Mouse (Mus musculus): ENCODE measurements at regions not wholly inside any gene's neighbourhood (a gene's known extent, or its start where the extent isn't known, plus 50 kb on each side); places are given as distances from the start of the nearest gene placed in this dataset.

DNA sequence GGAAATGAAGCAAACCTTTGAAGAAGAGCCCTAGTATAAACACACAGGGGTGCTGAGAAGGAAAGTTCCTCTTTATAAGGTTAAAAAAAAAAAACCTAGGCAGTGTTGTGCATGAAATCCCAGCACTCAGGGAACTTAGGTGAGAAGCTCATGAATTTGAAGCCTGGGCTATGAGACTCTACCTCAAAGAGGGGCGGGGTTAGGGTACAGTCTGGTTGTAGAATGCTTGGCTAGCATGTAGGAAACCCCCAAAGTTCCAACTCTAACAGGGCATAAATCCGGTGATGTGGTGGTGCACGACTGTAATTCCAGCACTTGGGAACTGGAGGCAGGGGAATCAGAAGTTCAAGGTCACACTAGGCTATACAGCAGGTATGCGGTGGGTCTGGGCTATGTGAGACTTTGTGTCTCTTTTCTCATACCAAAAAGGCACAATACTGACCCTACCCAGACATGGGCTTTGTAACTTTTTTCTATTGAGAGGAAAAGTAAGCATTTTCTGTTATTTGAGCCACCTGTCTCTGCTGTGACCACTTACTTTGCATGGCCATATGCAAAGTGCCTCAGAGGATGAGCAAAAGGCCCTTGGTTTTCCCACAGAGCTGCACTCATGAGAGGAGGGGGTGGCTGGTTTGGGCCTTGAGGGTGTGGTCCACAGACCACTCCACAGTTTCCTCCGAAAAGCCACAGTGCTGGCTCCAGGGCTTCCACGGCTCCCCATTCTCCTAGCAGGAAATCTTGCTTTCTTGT lies 413.9 kb downstream of the Nucb2 start:
- Histone ChIP-seq H3K4me1 (no peaks in the 10 kb centered on the region), H3K36me3 (no peaks in the 10 kb centered on the region), H3K4me3 (no peak overlapping the region), H3K27me3 (replicated peaks) (no peaks in the 10 kb centered on the region), H3K27ac (no peak overlapping the region), H3K4me2 (replicated peaks) (no peak overlapping the region), H3K9me3 (no peaks in the 10 kb centered on the region), H3K9ac (no peak overlapping the region)
- 90% methylated on average over 6 of the region's 6 CpGs for WGBS
- no peak for ATAC-seq (ENCODE audit: low FRiP score, low read depth)

DNA sequence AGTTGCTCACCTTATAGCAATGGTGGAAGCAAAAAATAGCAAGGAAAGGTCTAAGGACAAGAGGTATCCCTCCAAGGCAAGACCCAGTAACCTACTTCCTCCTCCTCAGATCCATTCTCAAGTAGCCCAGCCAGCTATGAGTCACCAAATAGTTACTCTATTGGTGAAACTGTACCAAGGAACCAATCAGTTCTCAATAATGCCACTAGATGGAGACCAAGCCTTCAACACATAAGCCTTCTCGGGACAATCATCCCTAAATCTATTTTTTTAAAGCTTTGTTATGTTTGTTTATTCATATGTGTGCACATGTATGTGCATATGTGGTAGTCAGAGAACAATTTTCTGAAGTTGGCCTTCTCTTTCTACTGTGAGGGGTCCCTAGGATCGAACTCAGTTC lies 434.3 kb upstream of the Xylt1 start:
- Histone ChIP-seq H3K27ac (no peak overlapping the region), H3K4me3 (no peak overlapping the region), H3K4me2 (replicated peaks) (no peak overlapping the region), H3K4me1 (no peaks in the 10 kb centered on the region), H3K9ac (no peak overlapping the region), H3K27me3 (replicated peaks) (no peaks in the 10 kb centered on the region), H3K36me3 (no peaks in the 10 kb centered on the region), H3K9me3 (no peaks in the 10 kb centered on the region)
- ATAC-seq (ENCODE audit: low FRiP score, low read depth), result no peak
- 90% methylated on average over 2 of the region's 2 CpGs for WGBS

DNA sequence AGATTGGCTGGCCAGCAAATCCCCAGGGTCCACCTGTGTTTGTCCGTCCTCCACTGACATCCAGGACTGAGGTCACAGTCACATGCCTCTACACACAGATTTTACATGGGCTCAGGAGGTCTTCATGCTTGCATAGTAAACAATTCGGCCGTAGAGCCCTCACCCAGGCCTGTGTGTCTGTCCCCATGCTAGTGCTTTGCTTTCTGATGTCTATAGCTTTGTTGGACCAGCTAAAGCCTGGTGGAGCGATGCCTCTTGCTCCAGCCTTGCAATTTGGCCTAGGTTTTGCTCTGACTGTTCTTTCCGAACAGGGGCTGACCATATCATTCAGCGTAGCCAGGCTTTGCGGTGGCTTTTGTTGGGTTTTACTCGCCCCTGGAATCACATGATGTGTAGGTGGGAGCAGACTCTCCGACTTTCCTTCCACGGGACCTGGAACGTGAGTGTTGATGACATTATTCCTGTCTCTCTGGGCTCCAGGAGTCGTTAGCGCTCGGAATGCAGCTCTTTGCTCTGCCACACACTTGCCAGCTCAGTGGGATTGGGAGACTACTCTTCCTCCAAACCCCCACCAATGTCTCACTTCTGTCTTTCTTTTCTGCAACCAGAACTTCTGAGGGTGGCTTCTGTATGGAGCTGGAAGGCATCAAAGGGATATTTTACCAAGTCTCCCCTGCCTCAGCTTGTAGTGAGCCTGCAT lies 421.4 kb upstream of the Xylt1 start:
- H3K27ac ChIP-seq, result no peak overlapping the region
- H3K4me3 ChIP-seq, result no peak overlapping the region
- no peak overlapping the region for H3K9ac ChIP-seq
- no peaks in the 10 kb centered on the region for H3K36me3 ChIP-seq
- H3K27me3 ChIP-seq (replicated peaks), result no peaks in the 10 kb centered on the region
- no peaks in the 10 kb centered on the region for H3K9me3 ChIP-seq
- H3K4me2 ChIP-seq (replicated peaks), result no peak overlapping the region
- no peaks in the 10 kb centered on the region for H3K4me1 ChIP-seq
- WGBS, result 84% methylated on average over 14 of the region's 14 CpGs
- ATAC-seq (ENCODE audit: low FRiP score, low read depth), result no peak

DNA sequence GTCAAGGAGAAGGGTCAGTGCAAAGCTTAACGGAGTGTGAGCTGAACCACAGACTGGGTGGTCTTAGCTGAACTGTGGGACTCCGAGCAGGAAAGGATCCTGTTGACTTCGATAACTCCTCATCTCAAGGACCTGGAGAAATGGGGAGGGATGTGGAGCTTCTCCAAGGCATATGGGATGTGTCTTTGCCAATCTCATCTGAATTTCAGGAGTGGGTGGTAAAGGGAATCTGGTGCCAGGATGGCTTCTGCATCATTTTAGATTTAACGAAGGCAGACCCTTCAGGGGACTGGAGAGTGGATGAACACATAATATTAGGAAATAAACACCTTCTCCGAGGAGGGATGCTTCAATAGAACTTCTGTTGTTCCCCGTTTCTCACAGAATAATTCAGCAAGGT lies 416.9 kb upstream of the Xylt1 start:
- H3K4me3 ChIP-seq, result no peak overlapping the region
- H3K36me3 ChIP-seq, result no peaks in the 10 kb centered on the region
- H3K4me1 ChIP-seq, result no peaks in the 10 kb centered on the region
- WGBS, result 78% methylated on average over 6 of the region's 6 CpGs
- ATAC-seq (ENCODE audit: low FRiP score, low read depth), result no peak
- H3K27me3 ChIP-seq (replicated peaks), result no peaks in the 10 kb centered on the region
- H3K9me3 ChIP-seq, result no peaks in the 10 kb centered on the region
- H3K4me2 ChIP-seq (replicated peaks), result no peak overlapping the region
- H3K9ac ChIP-seq, result no peak overlapping the region
- H3K27ac ChIP-seq, result no peak overlapping the region

DNA sequence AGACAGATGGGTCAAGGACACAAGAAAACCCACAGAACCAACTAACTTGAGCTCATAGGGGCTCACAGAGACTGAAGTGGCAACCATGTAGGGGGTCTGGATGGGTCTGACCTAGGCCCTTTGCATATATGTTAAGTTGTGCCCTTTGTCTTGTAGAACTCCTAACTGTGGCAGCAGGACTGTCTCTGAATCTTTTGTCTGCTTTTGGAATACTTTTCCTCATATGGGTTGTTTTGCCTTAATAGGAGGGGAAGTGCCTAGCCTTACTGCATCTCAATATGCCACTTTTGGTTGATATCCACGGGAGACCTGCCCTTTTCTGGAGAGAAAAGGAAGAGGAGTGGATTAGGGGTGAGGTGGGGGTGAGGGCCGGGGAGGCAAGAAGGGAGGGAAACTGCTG lies 389.4 kb upstream of the Xylt1 start:
- Histone ChIP-seq H3K27ac (no peak overlapping the region), H3K4me2 (replicated peaks) (no peak overlapping the region), H3K27me3 (replicated peaks) (no peaks in the 10 kb centered on the region), H3K36me3 (no peaks in the 10 kb centered on the region), H3K4me3 (no peak overlapping the region), H3K9ac (no peak overlapping the region), H3K4me1 (no peaks in the 10 kb centered on the region), H3K9me3 (no peaks in the 10 kb centered on the region)
- ATAC-seq (ENCODE audit: low FRiP score, low read depth), result no peak
- 64% methylated on average over 2 of the region's 2 CpGs for WGBS

DNA sequence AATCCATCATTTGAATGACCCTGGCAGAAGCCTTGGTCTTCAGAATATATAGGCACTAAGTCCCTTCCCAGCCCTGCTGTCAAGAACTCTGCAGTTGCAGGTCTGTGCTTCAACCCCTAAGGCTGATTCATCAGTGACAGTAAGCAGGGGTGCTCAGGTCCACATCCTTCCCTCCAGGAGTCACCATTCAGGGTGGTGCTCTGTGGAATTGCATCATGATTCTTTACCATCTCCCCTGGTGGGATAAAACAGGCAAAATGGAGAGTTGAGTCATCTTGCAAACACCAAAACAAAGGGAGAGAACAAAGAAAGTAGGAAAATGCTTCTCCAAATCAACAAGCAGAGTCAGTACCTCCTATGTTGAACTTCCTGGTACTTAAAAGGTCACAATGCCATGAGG lies 388.6 kb upstream of the Xylt1 start:
- Histone ChIP-seq H3K9me3 (no peaks in the 10 kb centered on the region), H3K27ac (no peak overlapping the region), H3K27me3 (replicated peaks) (no peaks in the 10 kb centered on the region), H3K4me2 (replicated peaks) (no peak overlapping the region), H3K36me3 (no peaks in the 10 kb centered on the region), H3K4me1 (no peaks in the 10 kb centered on the region), H3K9ac (no peak overlapping the region), H3K4me3 (no peak overlapping the region)
- ATAC-seq (ENCODE audit: low FRiP score, low read depth), result no peak

DNA sequence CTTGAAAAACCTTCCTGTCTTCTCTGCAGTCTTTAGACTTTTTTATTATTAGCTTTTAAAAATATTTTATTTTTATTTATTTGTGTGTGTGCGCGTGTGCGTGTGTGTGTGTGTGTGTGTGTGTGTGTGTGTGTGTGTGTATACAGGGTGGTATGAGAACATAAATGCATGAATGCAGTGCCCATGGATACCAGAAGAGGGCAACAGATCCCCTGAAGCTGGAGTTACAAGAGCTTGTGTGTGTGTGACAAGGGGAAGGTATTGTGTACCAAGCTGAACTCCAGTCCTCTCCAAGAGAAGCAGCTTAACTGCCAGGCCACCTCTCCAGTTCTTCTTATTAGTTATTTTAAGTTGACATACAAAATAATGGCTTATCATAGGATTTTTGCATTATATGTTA lies 385.0 kb upstream of the Xylt1 start:
- H3K9ac ChIP-seq, result no peak overlapping the region
- H3K27ac ChIP-seq, result no peak overlapping the region
- H3K27me3 ChIP-seq (replicated peaks), result no peaks in the 10 kb centered on the region
- 81% methylated on average over 3 of the region's 3 CpGs for WGBS
- H3K4me3 ChIP-seq, result no peak overlapping the region
- H3K9me3 ChIP-seq, result no peaks in the 10 kb centered on the region
- no peaks in the 10 kb centered on the region for H3K36me3 ChIP-seq
- H3K4me2 ChIP-seq (replicated peaks), result no peak overlapping the region
- H3K4me1 ChIP-seq, result no peaks in the 10 kb centered on the region
- no peak for ATAC-seq (ENCODE audit: low FRiP score, low read depth)

DNA sequence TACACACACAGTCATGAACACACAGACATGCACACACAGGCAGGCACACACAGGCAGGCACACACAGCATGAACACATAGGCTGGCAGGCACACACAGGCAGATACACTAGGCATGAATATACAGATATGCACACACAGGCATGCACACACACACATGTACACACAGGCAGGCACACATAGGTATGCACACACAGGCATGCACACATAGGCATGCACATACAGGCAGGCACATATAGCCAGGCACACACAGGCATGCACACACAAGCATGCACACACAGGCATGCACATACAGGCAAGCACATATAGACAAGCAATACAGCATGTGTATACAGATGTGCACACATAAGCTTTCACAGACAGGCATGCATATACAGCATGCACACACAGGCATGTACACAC lies 377.6 kb upstream of the Xylt1 start:
- Histone ChIP-seq H3K4me3 (no peak overlapping the region), H3K27me3 (replicated peaks) (no peaks in the 10 kb centered on the region), H3K4me1 (no peaks in the 10 kb centered on the region), H3K4me2 (replicated peaks) (no peak overlapping the region), H3K27ac (no peak overlapping the region), H3K9ac (no peak overlapping the region), H3K36me3 (no peaks in the 10 kb centered on the region), H3K9me3 (no peaks in the 10 kb centered on the region)
- no peak for ATAC-seq (ENCODE audit: low FRiP score, low read depth)

DNA sequence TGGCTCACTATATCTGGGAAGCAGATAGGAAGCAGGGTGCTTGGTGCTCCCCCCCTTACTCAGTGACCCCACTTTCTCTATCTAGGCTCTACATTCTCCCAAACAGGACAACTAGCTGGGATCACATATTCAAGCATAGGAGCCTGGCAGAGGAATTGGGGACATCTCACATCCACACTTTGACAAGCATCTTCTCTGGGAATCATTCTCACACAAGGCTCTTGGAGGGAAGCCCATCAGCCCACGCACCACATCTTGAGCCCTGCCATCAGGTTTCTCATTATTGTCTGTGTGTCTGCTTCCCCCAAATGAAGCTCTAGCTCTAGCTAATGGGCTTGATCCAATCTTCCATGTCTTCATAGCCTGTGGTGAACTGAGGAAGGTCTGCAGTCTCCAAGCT lies 362.4 kb upstream of the Xylt1 start:
- H3K9ac ChIP-seq, result no peak overlapping the region
- WGBS, result 83% methylated on average over 1 of the region's 1 CpGs

DNA sequence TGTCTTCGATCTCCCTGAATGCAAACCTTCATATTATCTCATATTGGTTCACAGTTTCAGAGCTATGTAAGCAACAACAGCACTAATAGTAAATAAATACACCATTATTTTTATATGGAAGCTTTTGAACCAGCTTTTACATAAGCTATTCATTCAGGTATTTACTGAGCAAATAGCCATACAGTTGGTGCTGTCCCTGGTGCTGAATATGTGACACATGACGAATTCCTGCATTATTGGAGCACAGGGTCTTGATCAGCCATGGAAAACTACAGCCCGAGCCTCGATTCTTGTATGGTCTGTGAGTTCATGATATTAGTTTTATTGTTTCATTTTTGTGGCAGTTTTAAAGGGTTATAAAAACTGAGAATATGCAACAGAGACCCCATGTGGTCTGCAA lies 359.1 kb upstream of the Xylt1 start:
- Histone ChIP-seq H3K4me1 (no peaks in the 10 kb centered on the region), H3K4me2 (replicated peaks) (no peak overlapping the region), H3K4me3 (no peak overlapping the region), H3K9me3 (no peaks in the 10 kb centered on the region), H3K36me3 (no peaks in the 10 kb centered on the region), H3K9ac (no peak overlapping the region), H3K27ac (no peak overlapping the region), H3K27me3 (replicated peaks) (no peaks in the 10 kb centered on the region)
- WGBS, result 69% methylated on average over 4 of the region's 4 CpGs
- no peak for ATAC-seq (ENCODE audit: low FRiP score, low read depth)

More for the DNA sequence above, 362.4 kb upstream of the Xylt1 start:
- H3K4me2 ChIP-seq (replicated peaks), result no peak overlapping the region
- H3K27ac ChIP-seq, result no peak overlapping the region
- H3K36me3 ChIP-seq, result no peaks in the 10 kb centered on the region
- H3K4me3 ChIP-seq, result no peak overlapping the region
- no peaks in the 10 kb centered on the region for H3K9me3 ChIP-seq
- no peaks in the 10 kb centered on the region for H3K4me1 ChIP-seq
- H3K27me3 ChIP-seq (replicated peaks), result no peaks in the 10 kb centered on the region
- ATAC-seq (ENCODE audit: low FRiP score, low read depth), result no peak

DNA sequence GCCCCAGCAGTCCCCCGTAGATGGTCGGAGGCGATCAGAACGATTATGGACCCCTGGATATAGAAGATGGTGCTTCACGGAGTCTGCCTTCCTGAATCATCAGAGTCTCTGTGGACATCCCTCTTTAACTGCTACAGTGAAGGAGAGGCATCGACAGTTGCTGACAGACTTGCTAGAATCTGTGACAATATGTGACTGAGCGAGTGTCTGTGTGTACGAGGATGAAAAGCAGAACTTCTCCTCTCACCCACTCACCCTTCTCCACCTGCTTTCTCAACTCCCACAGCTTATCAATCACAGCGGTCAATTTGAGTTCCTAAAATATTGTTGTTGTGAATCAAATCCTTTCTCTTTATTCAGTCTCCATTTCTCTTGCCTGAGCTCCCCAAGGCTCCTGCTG lies 335.9 kb upstream of the Xylt1 start:
- Histone ChIP-seq H3K36me3 (no peaks in the 10 kb centered on the region), H3K4me2 (replicated peaks) (no peak overlapping the region), H3K27ac (no peak overlapping the region), H3K4me3 (no peak overlapping the region), H3K27me3 (replicated peaks) (no peaks in the 10 kb centered on the region), H3K9ac (no peak overlapping the region), H3K4me1 (no peaks in the 10 kb centered on the region), H3K9me3 (no peaks in the 10 kb centered on the region)
- 84% methylated on average over 9 of the region's 9 CpGs for WGBS
- ATAC-seq (ENCODE audit: low FRiP score, low read depth), result no peak

DNA sequence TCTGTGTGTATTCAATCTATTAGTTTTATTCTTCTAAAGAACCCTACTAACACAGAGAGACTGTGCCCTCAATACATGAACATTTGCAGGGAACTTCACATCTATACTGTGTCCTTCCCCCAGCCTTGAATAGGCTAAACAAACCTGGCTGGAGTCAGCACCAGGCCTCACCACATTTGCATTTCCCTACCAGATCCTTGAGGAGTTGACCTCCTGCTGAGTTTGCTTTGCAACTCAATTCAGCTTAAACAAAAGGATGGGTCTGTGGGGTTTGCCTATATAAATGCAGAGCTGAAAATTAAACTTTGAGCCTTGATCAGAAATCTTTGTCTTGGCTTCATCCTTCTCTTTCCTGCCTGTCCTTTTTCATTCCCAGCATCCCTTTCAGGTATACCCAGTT lies 331.5 kb upstream of the Xylt1 start:
- H3K4me3 ChIP-seq, result no peak overlapping the region
- H3K4me1 ChIP-seq, result no peaks in the 10 kb centered on the region
- H3K4me2 ChIP-seq (replicated peaks), result no peak overlapping the region
- no peaks in the 10 kb centered on the region for H3K27me3 ChIP-seq (replicated peaks)
- no peaks in the 10 kb centered on the region for H3K9me3 ChIP-seq
- H3K9ac ChIP-seq, result no peak overlapping the region
- no peak overlapping the region for H3K27ac ChIP-seq
- ATAC-seq (ENCODE audit: low FRiP score, low read depth), result no peak
- no peaks in the 10 kb centered on the region for H3K36me3 ChIP-seq

DNA sequence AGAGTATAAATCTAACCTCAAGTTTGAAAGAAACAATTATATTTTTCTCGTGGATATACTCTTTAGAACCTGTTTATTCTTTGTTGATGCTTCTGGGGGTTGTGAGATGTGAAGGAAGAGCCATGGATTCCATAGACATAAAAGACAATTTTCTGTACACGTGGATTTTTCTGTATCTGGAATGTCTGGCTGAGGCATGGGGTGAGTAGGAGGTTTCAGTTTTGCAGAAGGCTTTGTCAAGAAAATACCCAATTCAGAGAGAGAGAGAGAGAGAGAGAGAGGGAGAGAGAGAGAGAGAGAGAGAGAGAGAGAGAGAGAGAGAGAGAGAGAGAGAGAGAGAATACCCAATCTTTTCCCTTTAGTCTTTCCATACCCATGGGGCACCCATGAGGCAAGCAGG lies 315.0 kb upstream of the Xylt1 start:
- H3K36me3 ChIP-seq, result no peaks in the 10 kb centered on the region
- H3K4me3 ChIP-seq, result no peak overlapping the region
- no peak overlapping the region for H3K27ac ChIP-seq
- H3K9me3 ChIP-seq, result no peaks in the 10 kb centered on the region
- no peaks in the 10 kb centered on the region for H3K4me1 ChIP-seq
- no peak overlapping the region for H3K4me2 ChIP-seq (replicated peaks)
- ATAC-seq (ENCODE audit: low FRiP score, low read depth), result no peak
- no peaks in the 10 kb centered on the region for H3K27me3 ChIP-seq (replicated peaks)
- H3K9ac ChIP-seq, result no peak overlapping the region
- 73% methylated on average over 2 of the region's 2 CpGs for WGBS
